Mouse (Mus musculus) adrenal gland (tissue): Measurements from ENCODE around the gene Sash1.

Source experiments
- intact Hi-C: fragments of 180-260 bp; cut with DNase I; formaldehyde crosslinking; loops from one replicate; pipeline ENCODE4 v1.15.1; 2025

Sash1 gene

GRCm38 (mm10) chr10:8858718-8859117, 27.2 kb downstream of the Sash1 start:
- intact Hi-C loops, result no loop called here

GRCm38 (mm10) chr10:8856942-8857341, 28.9 kb downstream of the Sash1 start:
- intact Hi-C loops, result no loop called here

GRCm38 (mm10) chr10:8853326-8853725, 32.5 kb downstream of the Sash1 start:
- intact Hi-C loops, result no loop called here

- intact Hi-C loops, result no loop called here
Observed at GRCm38 (mm10) chr10:8851625-8852024, 34.2 kb downstream of the Sash1 start.

DNA sequence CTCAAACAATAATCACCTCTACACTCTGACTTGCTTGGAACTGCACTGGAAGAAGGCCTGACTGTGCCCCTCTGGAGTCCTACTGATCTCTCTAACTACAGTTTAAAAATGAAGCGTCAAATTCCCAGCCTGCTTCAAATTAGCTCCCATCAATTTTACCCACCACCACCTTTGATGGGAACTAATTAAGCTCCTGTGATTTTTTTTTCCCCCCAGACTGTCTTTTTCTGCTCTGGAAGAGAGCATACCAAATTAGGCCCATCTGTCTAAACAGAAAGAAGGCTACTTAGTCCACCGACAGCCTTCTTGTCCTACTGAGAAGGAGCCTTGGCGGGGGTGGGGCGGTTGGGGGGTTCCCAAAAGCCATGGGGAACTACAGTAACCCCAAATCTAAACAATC, 37.9 kb downstream of the Sash1 start:
- intact Hi-C loops, result no loop called here

DNA sequence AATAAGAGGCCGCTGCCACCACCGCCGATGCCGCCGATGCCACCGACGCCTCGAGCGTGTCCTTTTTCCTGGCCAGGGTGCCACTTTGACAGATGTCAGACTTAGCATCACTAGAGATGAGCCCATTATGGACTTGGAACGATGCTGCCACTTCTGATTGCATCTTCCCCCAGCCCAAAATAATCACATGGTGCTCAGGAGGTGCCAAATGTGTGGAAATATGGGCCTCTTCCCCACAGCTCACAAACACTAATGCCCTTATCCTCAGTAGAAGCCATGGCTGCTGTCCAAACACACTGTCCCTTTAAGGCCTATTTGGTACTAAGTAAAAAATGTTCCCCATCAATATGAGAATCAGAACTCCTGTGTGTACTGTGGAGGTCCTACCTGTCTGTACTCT, 39.6 kb downstream of the Sash1 start:
- intact Hi-C loops, result no loop called here

DNA sequence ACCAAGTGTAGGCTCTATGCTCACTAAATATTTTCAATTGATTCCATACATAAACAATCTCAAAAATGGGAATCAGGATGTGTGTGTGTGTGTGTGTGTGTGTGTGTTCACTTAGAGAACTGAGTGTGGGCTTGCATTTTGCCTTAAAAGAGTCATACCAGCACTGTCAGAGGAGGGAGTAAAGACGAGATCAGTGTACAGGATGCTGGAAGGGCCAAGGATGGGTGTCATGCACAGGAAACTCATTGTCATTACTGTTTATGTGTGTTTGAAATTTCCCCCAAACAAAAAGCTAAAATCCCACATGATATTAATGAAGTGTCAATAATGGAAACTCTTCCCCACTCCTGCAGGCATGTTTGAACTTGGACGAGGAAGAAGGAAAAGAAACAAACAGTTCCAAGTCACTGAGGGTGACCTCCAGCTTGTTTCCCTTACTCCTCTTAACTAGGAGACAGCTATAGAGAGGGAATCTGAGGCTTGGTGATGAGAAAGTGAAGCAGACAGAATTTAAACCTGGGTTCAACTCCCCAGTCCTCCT, 40.6 kb downstream of the Sash1 start:
- intact Hi-C loops, result no loop called here

- intact Hi-C loops, result no loop called here
Observed at GRCm38 (mm10) chr10:8839956-8840355, 45.9 kb downstream of the Sash1 start.

DNA sequence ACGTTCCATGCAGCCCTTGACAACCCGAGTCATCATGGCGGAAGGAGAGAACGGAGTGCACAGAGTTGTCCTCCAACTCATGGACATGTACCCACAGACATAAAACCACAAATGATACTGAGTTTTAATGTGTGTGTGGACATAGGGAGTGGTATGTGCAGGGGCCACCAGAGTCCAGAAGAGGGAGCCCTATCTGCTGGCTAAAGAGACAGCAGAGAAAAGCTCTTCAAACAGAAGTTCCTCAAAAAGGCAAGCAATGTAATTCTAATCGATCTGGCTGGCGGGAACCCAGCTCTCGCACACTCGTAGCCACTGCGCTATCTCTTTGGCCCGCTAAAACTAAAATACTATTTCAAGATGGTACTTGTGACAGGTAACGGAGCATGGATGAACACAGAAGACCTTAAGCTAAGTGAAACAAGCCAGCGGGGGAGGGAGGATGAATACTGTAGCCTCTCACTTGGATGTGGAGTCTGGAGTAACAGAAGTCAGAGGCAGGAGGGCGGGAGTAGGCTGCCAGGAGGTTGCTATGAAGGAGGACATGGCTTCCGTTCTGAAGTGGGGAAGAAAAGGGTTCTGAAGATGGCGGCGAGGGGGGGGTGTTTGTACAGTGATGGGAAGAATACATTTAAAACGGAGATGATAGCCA, 51.9 kb downstream of the Sash1 start:
- intact Hi-C loops, result no loop called here

DNA sequence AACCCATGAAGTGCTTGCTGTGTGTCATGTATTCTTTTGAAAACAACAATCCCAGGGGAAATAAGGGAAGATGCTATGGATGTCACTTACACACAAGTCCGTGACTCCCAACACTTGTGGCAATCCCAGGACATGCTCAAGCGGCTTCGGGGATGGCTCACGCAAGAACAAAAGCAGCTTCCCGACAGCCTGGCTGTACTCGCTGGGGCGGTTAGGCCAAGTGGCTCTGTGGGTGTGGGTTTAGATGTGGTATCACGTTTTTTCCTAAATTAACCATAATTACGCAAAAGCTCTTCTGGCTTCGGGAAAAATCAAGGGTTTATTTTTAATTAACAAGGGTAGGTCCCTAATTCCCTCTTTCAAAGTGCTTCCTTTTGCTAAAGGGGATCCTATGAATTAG, 59.6 kb downstream of the Sash1 start:
- intact Hi-C loops, result no loop called here

DNA sequence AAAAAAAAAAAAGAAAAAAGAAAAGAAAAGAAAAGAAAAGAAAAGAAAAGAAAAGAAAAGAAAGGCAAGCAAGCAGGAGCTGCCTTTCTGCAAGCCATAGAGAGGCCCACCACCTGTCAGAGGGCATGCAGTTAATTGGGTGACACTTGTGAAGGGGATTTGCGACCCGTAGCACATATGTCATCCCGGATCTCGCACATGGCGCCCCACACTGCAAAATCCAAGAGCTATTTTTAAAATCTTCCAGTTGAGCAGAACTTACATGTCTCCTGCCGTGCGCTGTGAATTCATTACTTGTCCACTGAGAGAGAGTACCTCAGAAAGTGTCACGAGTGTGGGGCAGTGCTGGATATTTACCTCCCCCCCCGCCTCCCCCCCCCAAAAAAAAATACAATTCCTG, 60.0 kb downstream of the Sash1 start:
- intact Hi-C loops, result no loop called here

- intact Hi-C loops, result no loop called here
Observed at GRCm38 (mm10) chr10:8818066-8818465, 67.8 kb downstream of the Sash1 start.

GRCm38 (mm10) chr10:8813984-8814578, 71.8 kb downstream of the Sash1 start:
- intact Hi-C loops, result no loop called here

DNA sequence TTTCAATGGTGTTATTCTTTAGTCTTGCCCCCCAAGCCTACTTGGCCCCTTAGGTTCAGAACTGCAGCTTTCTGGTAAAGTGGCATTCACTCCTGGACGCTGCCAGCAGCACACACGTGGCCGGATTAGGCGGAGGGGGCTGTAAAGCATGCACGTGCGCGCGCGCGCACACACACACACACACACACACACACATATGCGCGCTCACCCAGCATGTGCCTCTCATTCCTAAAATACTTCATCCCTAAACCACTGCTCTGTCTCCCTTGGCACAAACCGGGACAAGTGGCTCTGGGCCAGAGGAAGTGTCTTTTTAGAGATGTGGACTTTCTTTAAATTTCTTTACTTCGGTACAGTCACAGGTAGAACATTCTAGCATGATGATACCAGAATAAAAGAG, 72.6 kb downstream of the Sash1 start:
- intact Hi-C loops, result no loop called here

- intact Hi-C loops, result no loop called here
Observed at GRCm38 (mm10) chr10:8812807-8813206, 73.1 kb downstream of the Sash1 start.

- intact Hi-C loops, result no loop called here
Observed at GRCm38 (mm10) chr10:8811261-8812039, 74.4 kb downstream of the Sash1 start.

- intact Hi-C loops, result no loop called here
Observed at GRCm38 (mm10) chr10:8810496-8810895, 75.4 kb downstream of the Sash1 start.

DNA sequence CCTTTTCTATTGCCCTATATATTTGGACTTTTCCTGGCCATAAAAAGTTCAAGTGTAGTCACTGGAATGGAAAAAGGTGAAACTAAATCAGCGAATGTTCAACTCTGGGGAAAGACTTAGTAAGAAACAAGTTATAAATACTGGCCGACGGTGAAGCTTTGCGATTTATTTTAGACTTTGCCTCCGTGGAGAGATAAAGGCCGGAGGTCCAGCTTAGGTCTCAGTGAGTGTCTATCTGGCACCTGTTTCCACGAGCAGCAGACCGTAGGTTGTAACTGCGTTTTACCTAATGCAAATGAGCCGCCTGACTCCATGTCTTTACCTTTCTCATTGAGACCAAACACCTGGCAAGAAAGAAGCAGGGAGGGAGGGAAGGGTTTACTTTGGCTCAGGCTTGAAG, 77.5 kb downstream of the Sash1 start:
- intact Hi-C loops, result no loop called here

DNA sequence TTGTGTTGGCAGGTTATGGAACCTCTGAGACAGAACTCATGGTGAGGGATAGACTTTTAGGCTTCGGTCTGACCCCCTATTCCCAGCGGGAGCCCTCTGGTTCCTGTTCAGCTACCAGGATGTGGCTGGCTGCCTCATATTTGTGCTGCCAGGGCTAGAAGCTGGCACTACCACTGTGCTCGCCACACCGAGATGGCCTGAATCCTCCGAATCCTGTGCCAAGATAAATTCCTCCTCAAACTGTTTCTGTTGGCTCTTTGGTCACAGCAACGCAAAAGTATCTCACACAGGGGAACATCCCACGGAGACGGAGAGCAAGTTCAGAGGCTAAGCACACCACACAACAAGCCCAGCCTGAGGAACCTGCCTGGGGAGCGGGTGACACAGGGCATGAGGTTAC, 78.3 kb downstream of the Sash1 start:
- intact Hi-C loops, result no loop called here

- intact Hi-C loops, result no loop called here
Observed at GRCm38 (mm10) chr10:8805402-8805801, 80.5 kb downstream of the Sash1 start.

DNA sequence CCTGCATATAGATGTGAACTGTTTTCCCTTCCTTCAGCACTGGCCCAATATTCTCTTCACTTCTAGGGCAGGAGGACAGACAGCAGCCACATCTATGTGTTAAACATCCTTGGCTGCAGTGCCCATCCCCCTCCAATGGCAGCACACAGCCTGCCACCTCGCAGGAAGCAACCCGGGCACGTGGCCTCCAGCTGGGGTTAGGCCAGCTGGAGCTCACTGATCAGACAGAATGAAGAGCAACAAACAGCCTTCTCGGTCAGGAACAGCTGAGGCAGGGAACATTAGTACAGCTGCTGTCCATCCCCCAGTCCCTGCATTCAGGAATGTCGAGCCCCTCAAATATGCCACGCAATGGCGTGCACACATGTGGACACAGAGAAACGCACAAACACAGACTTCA, 81.6 kb downstream of the Sash1 start:
- intact Hi-C loops, result no loop called here

DNA sequence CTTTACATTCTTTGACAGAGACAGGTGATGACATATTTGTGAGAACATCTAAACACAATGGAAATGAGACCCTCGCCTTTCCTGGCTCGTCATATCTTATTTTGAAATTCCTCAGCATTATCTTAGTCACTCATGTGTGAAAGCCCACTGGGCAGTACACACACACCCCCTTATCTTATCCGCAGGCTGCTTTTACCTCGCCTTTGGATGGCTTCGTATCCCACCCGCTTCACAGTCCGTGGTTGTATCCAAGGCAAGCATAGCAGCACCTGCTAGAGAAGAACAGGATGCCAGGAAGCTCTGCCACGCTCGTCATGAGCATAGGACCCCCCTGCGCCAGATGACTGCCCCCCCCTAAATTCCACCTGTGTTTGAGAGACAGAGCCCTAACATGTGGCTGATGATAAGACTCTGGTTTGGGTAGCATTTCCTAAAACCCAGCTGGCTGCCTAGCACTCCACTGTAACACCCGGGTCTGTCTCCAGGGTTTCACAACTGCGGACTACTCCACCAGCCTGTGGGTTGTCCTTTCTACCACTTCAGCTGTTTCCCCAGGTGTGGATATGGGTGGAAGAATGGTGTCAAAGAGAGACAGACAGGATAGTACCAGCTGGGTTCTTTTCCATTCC, 84.0 kb downstream of the Sash1 start:
- intact Hi-C loops, result no loop called here
